Mouse (Mus musculus) urinary bladder, postnatal 4 days (tissue): ENCODE data around the gene Ap3d1.
A peak's percentile ranks its signal among the peaks of the same experiment; 100 is the strongest.

Experiments used
- DNase-seq, 2 experiments: peaks; one replicate each; pipeline ENCODE4 v3.0.0; 2021 to 2022; ENCODE audit warnings: low spot score in 2 of 2

Ap3d1 gene

DNA sequence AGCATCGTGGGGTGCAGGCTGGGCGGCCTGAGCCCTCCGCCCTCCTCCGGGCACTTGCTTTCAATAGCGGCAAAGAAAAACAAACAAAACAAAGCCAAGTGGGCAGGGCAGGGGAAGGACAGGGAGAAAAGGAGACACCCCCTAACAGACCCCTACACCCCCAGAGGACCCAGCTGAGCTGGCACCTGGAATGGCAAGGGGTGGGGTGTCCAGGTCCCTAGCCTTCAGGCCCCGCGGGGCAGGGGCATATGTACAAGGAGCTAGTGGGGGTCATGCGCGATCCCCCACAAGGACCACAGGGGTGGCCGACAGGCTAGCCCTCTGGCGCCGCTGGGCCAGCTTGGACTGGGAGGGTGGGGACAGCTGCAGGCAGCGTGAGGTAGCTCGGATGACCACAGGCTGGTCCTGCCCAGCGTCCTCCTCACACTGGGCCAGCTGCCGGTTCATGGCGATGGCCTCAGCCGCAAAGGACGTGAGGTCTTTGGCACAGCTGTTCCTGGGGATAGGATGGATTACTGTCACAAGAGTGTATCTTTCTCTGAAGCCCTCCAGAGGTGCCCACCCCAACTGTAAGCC lies 75.1 kb downstream of the Ap3d1 start:
- DNase-seq = no peak

DNA sequence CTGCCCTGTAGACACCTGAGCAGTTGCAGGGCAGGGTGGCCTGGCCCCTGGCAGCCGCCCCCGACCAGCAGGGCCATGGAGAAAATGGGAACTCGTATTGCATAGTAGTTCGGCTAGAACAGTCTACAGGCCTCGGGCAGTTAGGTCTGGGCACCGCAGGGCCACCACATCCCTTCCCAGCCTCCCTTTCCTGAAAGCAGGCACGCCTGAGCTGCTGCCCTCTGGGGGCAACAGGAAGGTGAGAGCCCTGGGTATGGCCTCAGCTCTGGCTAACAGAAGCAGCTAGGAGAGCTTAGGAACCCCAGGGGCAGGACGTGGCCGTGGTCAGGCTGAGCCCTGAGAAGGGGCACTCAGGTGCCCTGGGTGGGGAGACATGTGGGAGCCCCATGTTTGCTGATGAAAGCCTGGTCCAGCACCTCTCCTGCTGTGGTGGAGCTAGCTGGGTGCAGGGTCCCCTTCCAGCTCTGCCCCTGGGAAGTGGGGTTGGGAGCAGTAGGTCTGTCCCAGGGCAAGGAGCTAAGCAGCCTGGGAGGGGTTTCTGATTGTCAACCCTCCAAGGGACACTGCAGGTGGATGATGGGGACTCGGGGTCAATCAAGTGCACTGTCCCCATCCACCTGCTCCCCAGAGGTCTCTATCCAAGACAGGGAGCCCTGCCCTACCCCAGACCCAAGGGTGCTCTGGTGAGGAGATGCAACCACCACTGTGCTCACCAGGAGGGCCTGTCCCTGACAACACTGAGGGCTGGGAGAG lies 75.9 kb downstream of the Ap3d1 start:
- DNase-seq = no peak

DNA sequence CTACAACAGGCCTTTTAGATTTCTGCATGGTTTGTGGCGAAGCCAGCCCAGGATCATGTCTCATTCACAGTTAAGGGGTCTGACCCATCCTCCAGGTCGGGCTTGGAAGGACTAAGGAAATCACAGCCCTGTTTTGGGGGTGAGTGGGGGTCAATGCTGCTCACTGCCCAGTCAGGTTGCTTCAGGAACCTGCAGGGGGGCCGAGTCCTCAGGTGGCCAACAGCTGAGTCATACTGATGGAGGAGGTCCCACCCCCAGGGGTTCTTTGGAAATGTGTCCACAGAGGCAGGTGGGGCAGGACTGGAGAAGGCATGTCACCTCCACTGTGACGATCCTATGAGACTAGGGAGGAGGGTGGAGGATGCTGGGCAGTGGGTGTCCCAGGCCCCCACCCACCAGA lies 76.6 kb downstream of the Ap3d1 start:
- DNase-seq = no peak

DNA sequence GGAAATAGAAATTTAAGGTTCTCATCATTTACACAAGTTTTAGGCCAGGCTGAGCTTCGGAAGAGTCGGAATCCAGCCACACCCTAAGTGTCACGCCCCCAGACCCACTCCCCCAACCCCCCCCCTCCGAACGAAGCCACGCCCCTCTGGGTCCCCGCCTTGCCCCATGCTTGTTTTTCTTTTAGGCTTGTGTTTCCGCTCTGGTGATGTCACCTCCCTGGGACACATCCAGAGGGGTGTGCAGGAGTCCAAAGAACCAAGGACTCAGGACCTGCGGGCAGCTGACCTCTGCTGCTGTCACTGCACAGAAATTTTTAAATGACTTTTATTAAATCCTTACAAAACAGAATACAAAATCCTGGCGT lies 77.1 kb downstream of the Ap3d1 start:
- peak; percentile 66 to 72 for DNase-seq

DNA sequence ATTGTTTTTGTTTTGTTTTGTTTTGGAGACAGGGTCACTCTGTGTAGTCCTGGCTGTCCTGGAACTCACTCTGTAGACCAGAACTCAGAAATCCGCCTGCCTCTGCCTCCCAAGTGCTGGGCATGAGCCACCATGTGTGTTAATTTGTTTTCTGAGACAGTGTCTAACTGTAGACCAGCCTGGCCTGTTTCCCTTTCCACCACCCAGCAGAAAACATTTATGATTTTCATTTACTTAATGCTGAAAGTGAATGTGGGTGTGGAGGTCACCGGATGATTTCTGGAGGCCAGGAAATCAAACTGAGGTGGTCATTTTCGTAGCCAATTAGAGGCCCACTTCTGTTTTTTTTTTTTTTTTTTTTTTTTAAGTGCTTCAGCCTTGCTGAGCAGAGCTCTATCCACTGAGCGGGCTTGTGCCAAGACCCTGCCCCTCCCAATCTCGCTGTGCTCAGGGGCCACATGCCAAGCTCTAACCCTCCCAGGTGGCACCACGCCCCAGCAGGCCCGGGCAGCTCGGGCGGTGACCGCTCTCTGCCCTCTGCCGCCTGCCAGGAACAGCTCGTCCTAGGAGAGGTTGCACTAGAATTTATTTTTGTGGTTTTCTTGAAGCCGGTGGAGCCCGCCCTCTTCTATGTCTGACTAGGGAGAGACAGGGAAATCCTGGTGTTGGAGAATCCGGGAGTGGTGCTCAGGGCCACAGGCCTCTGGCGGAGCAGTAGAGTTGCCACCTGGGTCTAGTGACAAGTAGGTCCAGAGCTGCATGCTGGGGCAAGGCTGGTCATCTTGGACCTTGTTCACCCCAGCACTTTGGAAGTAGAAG lies 77.7 kb downstream of the Ap3d1 start:
- DNase-seq = peak; percentile 85 to 87

DNA sequence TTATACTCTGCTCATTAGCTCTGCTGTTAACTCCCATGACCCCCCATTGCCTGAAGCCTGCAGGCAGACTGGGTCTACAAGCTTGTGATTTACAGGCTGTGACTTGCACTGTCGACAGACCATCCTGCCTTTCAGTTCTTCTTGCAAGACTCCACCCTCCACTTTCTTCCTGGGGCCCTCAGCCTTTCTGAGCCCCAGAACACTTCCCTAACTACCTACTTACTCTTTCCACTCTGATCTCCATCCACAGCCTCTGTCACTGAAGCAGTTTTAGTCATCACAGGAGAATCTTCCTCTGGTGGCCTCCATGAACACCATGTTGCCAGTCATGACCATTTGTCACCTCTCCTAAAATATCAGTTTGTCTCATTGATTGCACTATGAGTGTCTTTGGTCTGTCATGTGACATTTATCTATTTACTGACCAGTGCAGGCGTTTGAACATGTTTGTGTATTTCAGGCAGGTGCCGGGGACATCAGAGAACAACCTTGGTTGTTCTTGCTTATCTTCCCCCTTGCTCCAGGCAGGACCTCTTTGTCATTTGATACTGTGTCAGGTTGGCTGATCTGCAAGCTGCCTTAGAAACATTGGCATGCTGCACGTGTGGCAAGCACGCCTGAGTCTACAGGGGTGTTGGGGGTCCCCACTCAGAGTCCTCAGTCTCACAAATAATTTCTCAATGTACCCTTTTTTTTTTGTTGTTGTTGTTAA lies 78.4 kb downstream of the Ap3d1 start:
- DNase-seq = no peak

DNA sequence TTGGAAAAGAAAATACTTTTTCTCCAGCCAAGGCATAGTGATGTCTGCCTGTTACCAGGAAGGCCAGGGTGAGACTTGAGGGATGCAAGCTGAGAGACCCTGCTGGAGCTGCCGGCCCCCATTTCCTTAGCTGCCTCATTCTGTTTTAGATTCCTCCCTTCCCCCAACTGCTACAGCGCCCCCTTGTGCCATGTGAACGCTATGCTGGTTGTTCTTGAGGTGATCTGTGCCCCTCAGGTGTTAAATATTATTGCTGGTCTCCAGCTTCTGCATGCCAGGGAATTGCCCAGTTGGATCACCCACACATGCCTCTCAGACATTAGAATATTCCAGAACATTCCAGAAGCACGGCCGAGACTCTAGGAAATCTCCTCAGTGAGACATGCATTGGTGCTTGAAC lies 80.9 kb downstream of the Ap3d1 start:
- no peak for DNase-seq

DNA sequence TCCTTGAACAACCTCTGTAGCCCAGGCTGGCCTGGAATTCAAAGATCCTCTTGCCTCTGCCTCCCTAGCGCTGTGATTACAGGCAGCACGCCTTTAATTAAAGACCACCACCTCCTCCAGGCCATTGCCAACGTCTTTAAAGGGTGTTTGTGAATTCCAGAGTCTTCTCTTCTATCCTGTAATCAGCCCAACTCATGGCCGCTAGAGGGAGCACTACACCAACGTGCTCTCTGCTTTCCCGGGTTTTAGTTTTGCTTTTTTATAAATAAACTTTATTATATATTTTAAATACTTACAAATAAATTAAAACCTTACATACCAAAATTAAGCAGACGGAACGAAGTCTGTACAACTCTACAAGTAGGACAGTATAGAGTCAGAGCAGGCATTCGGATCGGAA lies 82.9 kb downstream of the Ap3d1 start:
- DNase-seq = peak in 1 of 2 experiments; percentile 81

DNA sequence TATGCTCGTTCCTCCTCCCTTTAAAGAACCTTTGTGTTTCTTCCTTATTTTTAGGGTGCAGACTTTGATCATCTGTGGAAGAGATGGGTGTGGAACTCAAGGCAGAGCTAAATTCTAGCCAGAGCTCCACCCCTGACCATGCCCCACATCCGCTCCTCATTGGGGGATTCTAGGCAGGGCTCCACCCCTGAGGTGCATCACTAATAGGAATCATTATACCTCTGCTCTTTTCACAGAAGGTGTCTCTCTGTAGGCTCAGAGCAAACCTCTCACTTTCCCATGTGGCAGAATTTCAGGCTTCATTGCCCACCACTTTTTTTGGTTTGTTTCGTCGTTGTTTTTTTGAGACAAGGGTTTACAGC lies 83.2 kb downstream of the Ap3d1 start:
- no peak for DNase-seq

DNA sequence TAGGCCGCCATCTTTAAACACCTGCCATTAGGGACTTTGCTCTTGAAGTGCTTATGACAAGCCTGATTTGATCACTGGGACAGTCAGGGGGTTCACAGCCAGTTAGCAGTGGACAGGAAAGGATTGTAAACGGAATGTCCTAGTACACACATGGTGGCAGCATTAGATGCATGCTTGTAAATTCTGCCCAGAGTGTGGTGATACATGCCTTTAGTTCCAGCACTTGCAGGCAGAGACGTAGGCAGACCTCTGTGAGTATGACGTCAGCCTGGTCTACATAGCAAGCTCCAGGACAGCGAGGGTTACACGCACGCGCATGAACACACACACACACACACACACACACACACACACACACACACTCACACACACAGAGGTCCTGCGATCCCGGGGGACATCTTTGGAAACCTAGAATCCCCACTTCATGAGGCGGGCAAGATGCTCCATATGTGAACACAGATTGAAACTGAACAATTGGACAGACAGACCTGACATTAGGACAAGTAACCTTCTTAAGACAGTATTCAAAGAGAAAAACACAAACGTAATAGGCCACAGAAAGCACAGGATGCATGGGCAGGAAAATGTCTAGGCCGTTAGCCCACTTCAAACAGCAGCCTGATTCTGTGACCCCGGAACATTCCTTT lies 83.7 kb downstream of the Ap3d1 start:
- DNase-seq = no peak
